Mouse (Mus musculus) gonadal fat pad, adult 2 months (tissue): ENCODE data around the gene Hspb11. TPM values are rescaled to one million over a fixed set of nuclear protein-coding genes. Genes with fewer than 3 reads are reported as not detected.

Source experiments
- DNase-seq: peaks from one replicate; pipeline ENCODE4 v3.0.0-alpha.2; 2012; ENCODE audit warnings: low read depth
- polyA plus RNA-seq: library from polyadenylated mRNA; depleted of rRNA; stranded (reverse); fragments of >200 nt; gene quantifications from 2 replicates; pipeline ENCODE4 v1.2.3, GENCODE M21; 2012

Gene Hspb11
- polyA plus RNA-seq, 1 experiment, result 5.1 TPM

- DNase-seq, result no peak
Measured at GRCm38 (mm10) chr4:107250494-107250893, 2.9 kb upstream of the Hspb11 start.

DNA sequence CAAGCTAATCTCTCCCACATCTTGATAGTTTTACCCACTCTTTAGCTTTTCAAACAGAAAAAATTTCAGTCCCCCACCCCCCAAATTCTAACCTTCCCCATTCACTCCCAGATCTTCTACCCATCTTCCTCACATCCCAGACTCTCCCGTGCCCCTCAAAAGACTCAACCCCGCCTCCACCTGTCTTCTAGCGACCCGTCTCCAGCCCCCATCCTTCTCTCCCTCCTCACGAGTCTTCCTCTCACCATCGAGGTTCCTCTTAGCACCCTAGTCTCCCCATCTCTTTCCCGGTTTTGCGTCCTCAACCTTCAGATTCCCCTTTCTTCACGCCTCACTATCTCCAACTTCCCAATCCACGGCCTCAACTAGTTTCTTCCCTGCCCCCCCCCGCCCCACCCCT, 871 bp upstream of the Hspb11 start:
- DNase-seq, result no peak

GRCm38 (mm10) chr4:107254414-107254813, 1.0 kb downstream of the Hspb11 start:
- DNase-seq, result no peak

- DNase-seq, result no peak
Measured at GRCm38 (mm10) chr4:107260001-107260400, 6.6 kb downstream of the Hspb11 start.

DNA sequence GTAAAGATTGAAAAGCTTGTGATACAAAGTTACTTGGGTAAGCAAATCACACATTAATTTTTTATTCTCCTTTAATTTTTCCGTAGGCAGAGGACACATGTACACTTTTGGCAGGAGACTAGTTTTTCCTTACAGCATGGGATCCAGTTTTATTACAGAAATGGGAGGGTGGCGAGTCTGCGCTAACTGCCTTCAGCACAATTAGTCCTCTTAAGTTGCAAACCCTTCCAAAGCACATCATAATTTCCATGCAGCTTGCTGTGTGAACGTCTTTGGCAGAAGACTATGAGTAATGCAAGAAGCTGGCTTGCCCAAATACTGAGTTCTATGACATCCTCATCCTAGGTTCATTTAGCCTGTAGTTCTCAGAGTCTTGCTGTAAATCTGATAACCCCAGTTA, 20.3 kb downstream of the Hspb11 start:
- no peak for DNase-seq

DNA sequence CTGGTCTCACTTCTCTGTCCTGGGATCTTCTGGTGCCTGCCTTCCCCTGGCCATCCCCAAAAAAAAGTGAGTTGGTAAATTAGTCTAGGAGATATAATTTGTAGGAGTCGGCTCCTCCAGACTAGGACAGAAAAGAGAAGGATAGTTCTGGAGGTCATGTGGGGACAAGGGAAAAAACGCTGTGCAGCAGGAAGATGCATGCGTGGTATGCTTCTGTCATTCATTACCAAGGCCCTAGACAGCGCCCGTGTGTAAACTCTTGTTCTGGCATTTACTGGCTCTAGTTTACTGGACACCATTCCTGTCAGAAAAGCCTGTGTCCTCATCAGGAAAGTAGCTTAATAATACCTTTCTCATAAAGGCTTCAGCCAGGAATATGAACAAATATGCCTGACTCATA, 21.1 kb downstream of the Hspb11 start:
- no peak for DNase-seq

DNA sequence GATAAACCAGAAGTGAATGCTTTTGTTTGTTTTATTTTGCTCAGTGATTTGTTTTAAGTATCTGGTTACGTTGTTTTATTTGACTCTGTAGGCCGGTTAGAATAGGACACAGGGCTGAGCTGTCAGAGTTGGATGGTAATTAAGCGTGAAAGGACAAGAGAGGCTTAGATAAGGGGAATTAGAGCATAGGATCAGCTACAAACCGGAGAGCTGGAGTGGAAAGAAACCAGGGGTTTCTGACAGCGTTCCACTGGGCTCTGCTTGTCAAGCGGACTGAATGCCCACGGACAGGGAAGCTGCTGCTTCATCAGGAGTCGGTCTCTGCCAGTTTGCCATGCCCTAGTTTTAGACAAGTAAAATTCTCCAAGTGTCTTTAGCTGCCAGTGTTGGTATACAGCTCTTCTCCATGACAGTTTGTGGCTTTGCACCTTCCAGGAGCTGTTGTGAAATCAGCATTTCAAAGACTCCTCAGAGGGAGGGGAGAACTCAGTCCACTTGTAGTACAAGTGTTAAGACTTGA, 24.9 kb downstream of the Hspb11 start:
- DNase-seq, result no peak

GRCm38 (mm10) chr4:107280843-107281475, 27.6 kb downstream of the Hspb11 start:
- DNase-seq, result no peak

- DNase-seq, result no peak
Measured at GRCm38 (mm10) chr4:107285446-107286200, 32.2 kb downstream of the Hspb11 start.

DNA sequence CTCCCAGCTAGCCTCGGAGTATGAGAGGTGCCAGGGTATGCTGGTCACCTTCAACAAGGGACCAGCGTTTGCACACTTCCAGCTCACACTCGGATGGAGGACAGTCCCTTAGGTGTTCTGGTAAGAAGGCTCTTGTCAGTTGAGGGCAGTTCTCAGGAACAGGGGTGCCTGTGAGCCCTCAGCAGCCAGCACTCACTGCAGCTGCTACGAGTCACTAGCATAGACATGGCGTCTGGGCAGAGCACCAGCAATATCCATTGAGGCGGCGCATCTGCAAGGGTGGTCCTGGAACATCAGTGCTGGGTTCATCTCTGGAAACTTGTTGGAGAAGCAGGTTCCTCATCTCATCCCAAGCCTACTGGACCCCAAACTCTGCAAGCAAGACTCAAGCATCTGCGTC, 33.0 kb downstream of the Hspb11 start:
- no peak for DNase-seq

GRCm38 (mm10) chr4:107287517-107287916, 34.1 kb downstream of the Hspb11 start:
- DNase-seq, result no peak

GRCm38 (mm10) chr4:107291611-107292272, 38.3 kb downstream of the Hspb11 start:
- DNase-seq, result no peak

DNA sequence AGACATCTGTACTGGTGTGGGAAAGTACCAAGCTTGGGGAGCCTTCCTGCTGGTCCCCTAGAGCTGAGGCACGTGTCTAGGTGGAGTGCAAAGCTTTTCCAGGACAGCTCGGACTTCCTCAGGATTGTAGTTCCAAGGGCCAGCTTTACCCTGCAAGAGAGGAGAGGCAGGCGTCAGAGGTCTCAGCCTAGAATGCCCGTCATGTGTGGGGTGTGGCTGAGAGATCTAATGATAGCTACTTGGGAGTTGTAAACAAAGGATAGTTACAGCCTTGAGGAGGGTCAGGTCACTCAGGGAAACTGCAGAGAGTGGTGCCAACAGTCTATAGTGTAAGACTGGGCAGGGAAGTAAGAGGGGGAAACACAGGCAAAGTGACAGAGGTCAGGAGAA, 38.9 kb downstream of the Hspb11 start:
- no peak for DNase-seq

DNA sequence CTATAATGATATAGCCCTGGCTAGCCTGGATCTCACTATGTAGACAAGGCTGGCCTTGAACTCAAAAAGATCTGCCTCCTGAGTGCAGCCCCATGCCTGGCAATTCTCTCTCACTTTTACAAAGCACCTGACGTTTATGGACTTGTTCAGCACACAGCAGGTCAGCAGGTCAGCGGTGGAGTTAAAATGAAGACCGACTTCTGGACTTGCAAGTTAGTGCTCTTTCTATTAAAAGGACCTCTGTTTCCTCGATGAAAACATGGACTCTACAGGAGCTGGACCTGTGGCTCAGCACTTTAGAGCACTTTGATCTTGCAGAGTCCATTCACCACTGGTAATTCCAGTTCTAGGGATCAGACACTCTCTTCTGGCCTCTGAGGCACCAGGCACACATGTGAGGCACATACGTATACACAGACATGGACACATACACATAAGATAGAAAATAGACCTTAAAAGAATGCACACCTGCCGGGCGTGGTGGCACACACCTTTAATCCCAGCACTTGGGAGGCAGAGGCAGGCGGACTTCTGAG, 44.7 kb downstream of the Hspb11 start:
- no peak for DNase-seq

DNA sequence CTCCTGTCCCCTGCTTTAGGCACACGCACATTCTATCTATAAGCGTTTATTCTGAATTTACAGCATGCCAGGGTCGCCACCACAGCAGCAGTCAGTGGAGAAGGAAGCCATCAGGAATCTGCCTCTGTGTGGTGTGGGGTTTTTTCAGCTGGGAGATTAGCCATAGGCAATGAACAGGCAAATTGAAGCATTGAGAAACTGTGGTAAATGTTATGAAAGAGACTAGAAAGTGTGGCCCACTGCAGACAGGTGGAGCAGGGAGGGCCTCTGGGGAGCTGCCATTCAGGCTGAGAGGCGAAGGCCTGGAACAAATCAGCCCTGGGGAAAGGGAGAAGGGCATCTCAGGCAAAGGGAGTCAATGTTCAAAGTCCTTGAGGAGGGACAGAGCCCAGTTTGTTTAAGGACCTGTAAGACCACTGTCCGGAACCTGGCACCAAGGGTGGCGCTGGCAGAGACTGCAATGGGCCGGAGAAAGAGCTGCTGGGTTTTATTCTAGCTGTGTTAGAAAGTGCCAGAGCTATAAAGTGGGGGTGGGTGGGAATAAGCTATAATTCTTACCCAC, 46.5 kb downstream of the Hspb11 start:
- DNase-seq, result no peak

DNA sequence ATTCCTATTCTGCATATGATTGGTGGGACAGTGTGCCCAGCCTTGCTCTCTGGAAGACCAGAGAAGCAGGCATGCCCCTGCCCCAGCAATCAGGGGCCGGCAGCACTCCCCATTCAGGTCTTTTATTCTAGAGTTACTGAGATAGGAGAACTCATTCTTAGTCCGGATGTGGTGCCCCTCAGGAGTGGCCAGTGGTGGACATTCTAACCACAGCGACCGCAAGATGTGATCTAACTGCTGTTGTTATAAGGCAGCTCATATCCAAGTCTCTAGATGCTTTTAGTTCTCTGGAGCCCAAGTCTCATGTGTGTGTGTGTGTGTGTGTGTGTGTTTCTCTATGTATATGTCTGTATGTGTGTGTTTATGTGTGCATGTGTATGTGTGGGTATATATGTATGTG, 47.0 kb downstream of the Hspb11 start:
- no peak for DNase-seq

DNA sequence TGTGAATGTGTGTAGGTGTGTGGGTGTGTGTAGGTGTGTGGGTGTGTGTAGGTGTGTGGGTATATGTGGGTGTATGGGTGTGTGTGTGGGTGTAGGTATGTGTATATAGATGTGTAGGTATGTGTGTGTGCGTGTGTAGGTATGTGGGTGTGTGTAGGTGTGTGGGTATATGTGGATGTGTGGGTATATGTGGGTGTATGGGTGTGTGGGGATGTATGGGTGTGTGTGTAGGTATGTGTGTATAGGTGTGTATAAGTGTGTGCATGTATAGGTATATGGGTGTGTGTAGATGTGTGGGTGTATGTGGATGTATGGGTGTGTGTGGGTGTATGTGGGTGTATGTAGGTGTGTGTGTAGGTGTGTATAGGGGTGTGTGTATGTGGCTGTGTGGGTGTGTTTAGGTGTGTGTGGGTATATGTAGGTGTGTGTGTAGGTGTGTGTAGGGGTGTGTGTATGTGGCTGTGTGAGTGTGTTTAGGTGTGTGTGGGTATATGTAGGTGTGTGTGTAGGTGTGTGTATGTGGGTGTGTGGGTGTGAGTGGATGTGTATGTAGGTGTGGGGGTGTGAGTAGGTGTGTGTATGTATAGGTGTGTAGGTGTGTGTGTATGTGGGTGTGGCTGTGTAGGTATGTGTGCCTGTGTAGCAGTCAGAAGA, 47.6 kb downstream of the Hspb11 start:
- DNase-seq, result no peak

DNA sequence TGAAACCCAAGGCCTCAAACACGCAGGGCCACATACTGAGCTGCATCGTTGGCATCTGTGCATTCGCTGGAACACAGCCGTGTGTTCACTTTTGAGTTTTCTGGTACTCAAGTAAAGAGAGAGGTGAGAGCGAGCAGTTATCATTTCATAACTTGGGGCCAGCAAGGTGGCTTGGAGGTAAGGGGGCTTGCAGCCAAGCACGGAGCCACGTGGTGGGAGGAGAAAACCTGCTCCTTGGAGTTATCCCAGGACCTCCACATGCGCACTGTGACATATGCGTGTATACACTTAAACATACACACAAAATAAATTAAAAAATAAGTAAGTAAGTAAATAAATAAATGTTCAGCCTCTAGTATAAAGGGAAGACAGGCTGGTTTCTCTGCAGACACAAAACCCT, 48.8 kb downstream of the Hspb11 start:
- DNase-seq, result no peak

- no peak for DNase-seq
Measured at GRCm38 (mm10) chr4:107302832-107303231, 49.4 kb downstream of the Hspb11 start.

- no peak for DNase-seq
Measured at GRCm38 (mm10) chr4:107303531-107303930, 50.1 kb downstream of the Hspb11 start.

- DNase-seq, result no peak
Measured at GRCm38 (mm10) chr4:107306966-107307365, 53.6 kb downstream of the Hspb11 start, which contains the start of gene Dio1. Gene Dio1 (minus strand): TSS chr4:107307169.
